Mouse (Mus musculus) cortical plate, adult 2 months (tissue): ENCODE data around the gene Tmem120b.

Source experiments
- CTCF ChIP-seq: fragments of 200-500 bp; IDR thresholded peaks from 2 replicates; pipeline ENCODE4 v1.5.1; 2011; ENCODE audit warnings: mild to moderate bottlenecking, control low read depth, low read length; ENCODE audit not compliant: insufficient read depth; ENCODE audit errors: extremely low read depth
- POLR2A ChIP-seq: fragments of 200-500 bp; IDR thresholded peaks from 2 replicates; pipeline ENCODE4 v1.6.1; 2011; ENCODE audit warnings: mild to moderate bottlenecking, low read length, control low read depth; ENCODE audit not compliant: insufficient read depth; ENCODE audit errors: extremely low read depth

- TF ChIP-seq POLR2A (peak; percentile 64; the same call in 1 of the 2 replicates), CTCF (no peak)
Measured at GRCm38 (mm10) chr5:123075576-123076418, 7.6 kb downstream of the Tmem120b start.
